Mouse (Mus musculus) kidney, embryonic 14.5 days (tissue): ENCODE measurements around the gene Elob. TPM values are rescaled to one million over a fixed set of nuclear protein-coding genes. Genes with fewer than 3 reads are reported as not detected.

Source experiments
- ATAC-seq: fragments of 200-750 bp; cut with Nextera tagmentation; 2 replicates; pipeline ENCODE4 v1.8.0; 2017; ENCODE audit warnings: moderate number of reproducible peaks, mild to moderate bottlenecking, moderate TSS enrichment, moderate library complexity; ENCODE audit not compliant: low FRiP score, low TSS enrichment
- H3K27ac ChIP-seq: fragments of 300-500 bp; sonication (generic); 2 replicates; pipeline ENCODE4 v1.5.1; 2014; ENCODE audit warnings: low read depth, mild to moderate bottlenecking, low read length, moderate library complexity, mixed read lengths
- H3K27me3 ChIP-seq: fragments of 300-500 bp; sonication (generic); 2 replicates; pipeline ENCODE4 v1.6.1; 2014; ENCODE audit warnings: mild to moderate bottlenecking, low read length; ENCODE audit not compliant: control insufficient read depth, insufficient read depth
- H3K36me3 ChIP-seq: fragments of 300-500 bp; sonication (generic); 2 replicates; pipeline ENCODE4 v1.6.1; 2014; ENCODE audit warnings: low read length, mixed read lengths; ENCODE audit not compliant: control insufficient read depth, insufficient read depth
- H3K4me1 ChIP-seq: fragments of 300-500 bp; sonication (generic); 2 replicates; pipeline ENCODE4 v1.6.1; 2014; ENCODE audit warnings: low read length, mixed read lengths; ENCODE audit not compliant: control insufficient read depth, insufficient read depth
- H3K4me2 ChIP-seq: fragments of 300-500 bp; sonication (generic); replicated peaks from 2 replicates; pipeline ENCODE4 v1.6.1; 2014; ENCODE audit warnings: low read depth, mild to moderate bottlenecking, low read length
- H3K4me3 ChIP-seq: fragments of 300-500 bp; sonication (generic); 2 replicates; pipeline ENCODE4 v1.5.1; 2014; ENCODE audit warnings: mild to moderate bottlenecking, low read length
- H3K9ac ChIP-seq: fragments of 300-500 bp; sonication (generic); 2 replicates; pipeline ENCODE4 v1.6.1; 2014; ENCODE audit warnings: low read depth, mild to moderate bottlenecking, low read length, moderate library complexity
- H3K9me3 ChIP-seq: fragments of 300-500 bp; sonication (generic); 2 replicates; pipeline ENCODE4 v1.6.1; 2016; ENCODE audit warnings: low read length; ENCODE audit not compliant: control insufficient read depth
- WGBS: fragments of 180-500 bp; shearing (Covaris S2); extraction: QIAGEN DNeasy Blood & Tissue Kit; methylation state at CpG from one replicate; pipeline ENCODE4 v1.1.7; 2014; 5-methylcytosine and 5-hydroxymethylcytosine counted together
- polyA plus RNA-seq: library from polyadenylated mRNA; unstranded; fragments of >200 nt; fragmentation: Nextera tagmentation; extraction: Ambion mirVana; gene quantifications from 2 replicates; pipeline ENCODE4 v1.2.1, GENCODE M21; 2014

Gene Elob
- 982 and 1,429 TPM in 2 replicates for polyA plus RNA-seq

DNA sequence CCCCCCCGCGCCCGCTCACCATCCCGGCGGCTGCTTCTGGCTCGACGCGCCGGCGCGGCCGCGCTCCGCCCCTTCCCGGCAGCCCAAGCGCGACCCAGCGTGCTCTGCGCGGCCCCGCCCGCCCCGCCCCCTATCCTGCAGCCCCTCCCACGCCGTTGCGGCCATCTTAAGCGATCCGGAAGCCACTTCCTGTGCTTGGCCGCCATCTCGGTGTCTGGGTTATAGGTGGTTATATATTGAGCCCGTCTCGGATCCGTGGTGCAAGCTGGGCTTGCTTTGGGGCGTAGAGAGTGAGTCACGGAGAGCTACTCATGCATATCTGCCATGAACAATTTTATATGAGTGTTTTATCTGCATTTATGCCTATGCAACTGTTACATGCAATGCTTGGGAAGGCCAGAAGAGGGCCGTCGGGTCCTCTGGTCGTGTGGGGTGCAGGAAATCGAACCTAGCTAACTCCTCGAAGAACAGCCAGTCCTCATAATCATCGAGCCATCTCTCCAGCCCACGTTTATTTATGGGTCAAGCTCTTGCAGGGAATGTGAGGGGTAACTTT is at the start of gene Elob:
TSS of gene Elob (minus strand) at position 73 of the 556 bp plus-strand sequence.
- H3K36me3 ChIP-seq = peaks cover 33% of the 10 kb centered on the region
- peak within 1 kb of the TSS; percentile 85 for H3K9ac ChIP-seq
- peaks cover 15% of the 10 kb centered on the region; the same call in 1 of the 2 replicates for H3K4me1 ChIP-seq
- peak within 1 kb of the TSS; percentile 85 for H3K4me3 ChIP-seq
- peak; percentile 94 for ATAC-seq
- H3K27ac ChIP-seq = peak within 1 kb of the TSS; percentile 92
- H3K4me2 ChIP-seq = peak within 1 kb of the TSS; percentile 88
- no peaks in the 10 kb centered on the region for H3K27me3 ChIP-seq
- WGBS = under 1% methylated on average over 28 of the region's 42 CpGs
- H3K9me3 ChIP-seq = no peaks in the 10 kb centered on the region

DNA sequence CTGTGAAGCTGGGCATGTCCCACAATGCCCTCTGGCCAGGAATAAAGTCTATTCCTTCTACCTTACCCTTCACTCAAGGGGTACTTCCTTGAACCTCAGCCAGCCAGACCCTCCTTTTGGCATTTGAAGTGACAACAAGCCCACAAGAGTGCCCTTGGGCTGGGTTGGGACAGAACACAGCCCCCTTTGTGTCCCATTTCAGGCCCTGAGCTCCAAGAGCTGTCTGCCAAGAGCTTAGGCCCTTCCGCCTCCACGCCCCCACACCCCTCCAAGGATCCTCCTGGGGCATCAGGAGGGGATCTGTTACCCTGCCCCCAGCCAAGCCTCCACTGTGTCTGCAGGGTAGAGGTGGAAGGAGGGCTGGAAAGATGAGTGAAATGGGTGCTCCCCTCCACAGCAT is 48.2 kb upstream of the Elob start:
- ATAC-seq = no peak
- WGBS = 84% methylated on average over 2 of the region's 2 CpGs
- H3K4me1 ChIP-seq = no peaks in the 10 kb centered on the region

DNA sequence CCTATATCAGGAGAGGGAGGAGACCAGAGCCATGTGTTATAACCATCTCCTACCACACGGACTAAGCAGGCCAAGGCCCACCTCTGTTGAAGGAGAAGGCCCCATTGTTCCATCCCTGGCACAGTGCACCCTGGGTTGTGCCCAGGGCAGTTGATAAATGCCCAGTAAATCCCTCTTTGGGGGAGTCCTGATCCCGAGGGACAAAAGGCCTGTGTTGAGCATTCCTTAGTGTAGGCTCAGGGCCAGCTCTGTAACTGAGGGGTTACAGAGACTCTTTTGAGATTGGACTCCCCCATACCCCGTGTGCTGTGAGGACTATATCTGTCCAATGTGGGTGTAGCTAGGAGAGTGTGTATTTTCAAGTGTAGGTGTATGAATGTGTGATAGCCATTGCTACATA is 47.8 kb upstream of the Elob start:
- Histone ChIP-seq H3K4me2 (no peak overlapping the region), H3K9me3 (no peaks in the 10 kb centered on the region), H3K9ac (no peak overlapping the region), H3K27ac (no peak overlapping the region), H3K27me3 (no peaks in the 10 kb centered on the region), H3K4me3 (no peak overlapping the region), H3K4me1 (no peaks in the 10 kb centered on the region), H3K36me3 (no peaks in the 10 kb centered on the region)
- 56% methylated on average over 3 of the region's 3 CpGs for WGBS
- ATAC-seq = no peak

More for the DNA sequence above, 48.2 kb upstream of the Elob start:
- no peak overlapping the region for H3K27ac ChIP-seq
- H3K4me3 ChIP-seq = no peak overlapping the region
- no peaks in the 10 kb centered on the region for H3K27me3 ChIP-seq
- H3K4me2 ChIP-seq = no peak overlapping the region
- H3K9ac ChIP-seq = no peak overlapping the region
- H3K9me3 ChIP-seq = no peaks in the 10 kb centered on the region
- H3K36me3 ChIP-seq = no peaks in the 10 kb centered on the region

DNA sequence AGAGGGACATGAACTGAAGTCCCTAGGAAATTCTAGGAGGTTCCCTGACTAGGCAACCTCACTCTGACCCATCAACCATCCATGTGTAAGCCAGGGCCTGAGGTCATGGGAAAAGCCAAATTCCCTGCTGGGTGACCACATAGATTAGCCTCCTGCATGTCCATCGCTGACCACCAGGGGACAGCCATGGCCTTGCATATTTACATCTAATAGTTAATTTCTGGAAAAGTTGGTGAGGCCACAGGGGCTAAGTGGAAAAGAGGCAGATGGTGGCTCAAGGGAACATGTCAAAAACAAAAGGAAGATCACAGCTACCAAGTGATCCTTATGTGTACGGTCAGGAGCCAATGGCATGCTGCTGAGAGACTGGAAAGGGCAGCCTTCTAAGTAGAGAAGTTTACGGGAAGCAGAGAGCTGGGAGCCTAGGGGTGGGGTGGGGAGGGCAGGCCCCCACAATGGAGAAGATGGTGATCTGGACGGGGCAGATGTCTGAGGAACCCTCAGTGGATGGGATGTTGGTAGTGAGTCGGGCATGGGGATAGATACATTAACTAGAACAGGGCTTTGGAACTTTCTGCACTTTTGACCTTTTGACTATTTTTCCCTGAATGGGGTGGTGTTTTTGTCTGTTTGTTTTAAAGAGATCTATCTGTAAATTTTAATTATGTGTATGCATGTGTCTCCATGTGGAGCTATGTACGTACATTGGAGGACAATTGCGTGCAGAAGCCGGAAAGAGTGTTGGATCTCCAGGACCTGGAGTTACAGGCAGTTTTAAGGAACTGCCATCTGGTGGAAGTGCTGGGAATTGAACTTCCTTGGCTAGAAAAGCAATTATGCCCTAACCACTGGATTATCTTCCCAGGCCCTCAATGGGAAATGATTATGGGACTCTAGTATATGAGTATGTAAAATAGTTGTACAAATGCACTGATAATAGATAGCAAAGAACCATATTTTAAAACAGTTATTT is 45.2 kb upstream of the Elob start:
- Histone ChIP-seq H3K36me3 (no peaks in the 10 kb centered on the region), H3K27me3 (no peaks in the 10 kb centered on the region), H3K9ac (no peak overlapping the region), H3K4me3 (no peak overlapping the region), H3K4me1 (no peaks in the 10 kb centered on the region), H3K9me3 (no peaks in the 10 kb centered on the region), H3K27ac (no peak overlapping the region), H3K4me2 (no peak overlapping the region)
- peak; percentile 75 for ATAC-seq
- 48% methylated on average over 8 of the region's 8 CpGs for WGBS

DNA sequence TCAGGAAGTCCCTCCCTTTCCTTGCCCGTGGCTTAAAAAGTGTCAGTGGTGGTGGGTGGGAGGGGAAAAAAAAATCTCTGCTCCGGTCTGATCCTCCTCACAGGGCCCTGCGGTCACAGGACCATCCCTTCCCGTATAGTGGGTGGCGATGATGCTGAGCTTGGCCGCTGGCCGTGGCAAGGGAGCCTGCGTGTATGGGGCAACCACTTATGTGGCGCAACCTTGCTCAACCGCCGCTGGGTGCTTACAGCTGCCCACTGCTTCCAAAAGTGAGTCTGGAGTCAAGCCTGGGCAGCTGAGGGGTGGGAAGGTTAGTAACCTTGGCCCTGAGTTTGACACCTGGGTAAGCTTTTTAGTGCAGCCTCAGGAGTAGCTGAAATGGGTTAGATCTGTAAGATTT is 39.6 kb upstream of the Elob start:
- H3K9me3 ChIP-seq = no peaks in the 10 kb centered on the region
- no peak overlapping the region for H3K4me2 ChIP-seq
- no peak overlapping the region for H3K27ac ChIP-seq
- WGBS = 81% methylated on average over 11 of the region's 11 CpGs
- H3K4me1 ChIP-seq = no peaks in the 10 kb centered on the region
- no peaks in the 10 kb centered on the region for H3K27me3 ChIP-seq
- no peaks in the 10 kb centered on the region for H3K36me3 ChIP-seq
- ATAC-seq = no peak
- H3K9ac ChIP-seq = no peak overlapping the region
- no peak overlapping the region for H3K4me3 ChIP-seq

DNA sequence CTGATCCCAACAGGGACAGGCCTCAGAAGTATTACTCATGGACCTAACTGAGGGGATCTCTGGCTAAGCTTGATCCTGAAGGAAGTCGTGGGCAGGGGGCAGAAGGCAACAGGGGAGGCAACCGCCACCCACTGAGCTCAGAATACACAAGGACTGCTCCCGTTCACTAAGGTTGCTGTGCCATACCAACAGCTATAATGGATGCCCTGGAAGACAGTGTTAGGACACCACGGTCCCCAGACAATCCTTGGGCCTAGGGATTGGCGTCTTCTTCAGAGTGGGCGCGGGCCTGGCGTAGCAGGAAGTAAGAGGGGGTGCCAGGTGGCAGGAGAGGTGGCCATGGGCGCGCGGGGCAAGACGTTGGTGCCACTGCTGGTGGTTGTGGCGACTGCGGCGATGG is 38.8 kb upstream of the Elob start, which contains the start of gene Prss21:
TSS of gene Prss21 (plus strand) at position 301 of the 400 bp plus-strand sequence.
- H3K4me2 ChIP-seq = no peak within 1 kb of the TSS
- no peak within 1 kb of the TSS for H3K9ac ChIP-seq
- no peak for ATAC-seq
- 81% methylated on average over 15 of the region's 15 CpGs for WGBS
- no peaks in the 10 kb centered on the region for H3K36me3 ChIP-seq
- H3K27me3 ChIP-seq = no peaks in the 10 kb centered on the region
- no peak within 1 kb of the TSS for H3K4me3 ChIP-seq
- no peak within 1 kb of the TSS for H3K27ac ChIP-seq
- no peaks in the 10 kb centered on the region for H3K4me1 ChIP-seq
- no peaks in the 10 kb centered on the region for H3K9me3 ChIP-seq

DNA sequence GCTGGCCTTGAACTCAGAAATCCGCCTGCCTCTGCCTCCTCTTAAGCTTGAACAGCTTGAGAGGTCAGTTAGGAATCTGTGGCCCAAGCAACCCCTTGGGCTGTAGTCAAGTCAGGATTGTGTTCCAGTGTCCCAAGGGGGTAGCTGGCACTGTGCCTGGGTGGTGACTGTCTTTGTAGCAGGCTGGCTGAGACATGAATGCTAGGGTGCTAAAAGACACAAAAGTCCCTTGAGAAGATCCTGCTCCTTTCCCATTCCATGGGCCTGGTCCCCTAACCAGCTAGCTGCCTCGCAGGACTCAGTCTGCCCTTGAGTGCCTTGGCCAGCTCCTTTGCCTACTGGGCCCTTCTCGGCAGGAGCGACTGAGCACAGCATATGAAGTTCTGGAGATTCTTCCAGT is 34.0 kb upstream of the Elob start:
- WGBS = 83% methylated on average over 4 of the region's 4 CpGs
- Histone ChIP-seq H3K27ac (no peak overlapping the region), H3K4me2 (no peak overlapping the region), H3K9me3 (no peaks in the 10 kb centered on the region), H3K36me3 (no peaks in the 10 kb centered on the region), H3K9ac (no peak overlapping the region), H3K27me3 (no peaks in the 10 kb centered on the region), H3K4me3 (no peak overlapping the region), H3K4me1 (no peaks in the 10 kb centered on the region)
- no peak for ATAC-seq

DNA sequence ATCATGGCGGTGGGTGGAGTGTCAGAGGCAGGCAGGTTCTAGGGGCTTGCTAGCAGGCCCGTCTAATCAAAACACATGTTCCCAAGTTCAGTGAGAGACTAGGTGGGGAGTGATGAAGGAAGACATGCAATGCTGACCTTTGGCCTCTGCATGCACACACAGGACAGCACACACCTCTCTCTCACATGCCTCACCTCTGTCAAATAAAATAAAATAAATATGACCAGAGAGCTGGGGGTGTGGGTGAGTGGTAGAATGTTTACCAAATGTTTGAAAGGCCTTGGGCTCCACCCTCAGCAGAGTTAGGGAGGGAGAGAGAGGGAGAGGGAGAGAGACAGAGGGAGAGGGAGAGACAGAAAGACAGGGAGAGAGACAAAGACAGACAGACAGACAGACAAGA is 29.0 kb upstream of the Elob start:
- Histone ChIP-seq H3K27me3 (no peaks in the 10 kb centered on the region), H3K4me1 (no peaks in the 10 kb centered on the region), H3K27ac (no peak overlapping the region), H3K36me3 (no peaks in the 10 kb centered on the region), H3K9ac (no peak overlapping the region), H3K4me2 (no peak overlapping the region), H3K4me3 (no peak overlapping the region), H3K9me3 (no peaks in the 10 kb centered on the region)
- ATAC-seq = no peak
- WGBS = 81% methylated on average over 2 of the region's 2 CpGs

DNA sequence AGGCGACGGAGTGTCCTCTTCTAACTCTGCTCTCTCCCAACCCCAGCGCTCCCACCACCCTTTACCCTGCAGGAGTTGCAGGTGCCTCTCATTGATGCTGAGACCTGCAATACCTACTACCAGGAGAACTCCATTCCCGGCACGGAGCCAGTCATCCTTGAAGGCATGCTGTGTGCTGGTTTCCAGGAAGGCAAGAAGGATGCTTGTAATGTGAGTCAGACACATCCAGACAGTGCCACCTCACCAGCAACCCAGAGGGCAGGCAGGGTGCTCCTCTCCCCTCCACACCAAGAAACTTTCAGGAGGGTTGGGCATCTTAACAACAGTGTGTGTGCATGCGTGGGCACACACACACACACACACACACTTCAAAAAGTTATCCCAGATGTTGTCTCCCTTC is 28.3 kb upstream of the Elob start:
- no peaks in the 10 kb centered on the region for H3K27me3 ChIP-seq
- H3K4me2 ChIP-seq = no peak overlapping the region
- H3K9ac ChIP-seq = no peak overlapping the region
- 79% methylated on average over 6 of the region's 6 CpGs for WGBS
- no peak for ATAC-seq
- H3K27ac ChIP-seq = no peak overlapping the region
- no peak overlapping the region for H3K4me3 ChIP-seq
- H3K4me1 ChIP-seq = no peaks in the 10 kb centered on the region
- H3K9me3 ChIP-seq = no peaks in the 10 kb centered on the region
- no peaks in the 10 kb centered on the region for H3K36me3 ChIP-seq
